Mouse (Mus musculus): ENCODE data around the gene Aoah.

GRCm38 (mm10) chr13:21082686-21083085, 288.8 kb downstream of the Aoah start:
- TF ChIP-seq POLR2A (IDR thresholded peaks at IDR 0.05; ENCODE audit: low read depth, low read length) (no peak), CTCF (IDR thresholded peaks at IDR 0.05; ENCODE audit: extremely low read depth, insufficient read depth, insufficient read length, insufficient replicate concordance) (no peak)
